Mouse (Mus musculus) spleen, adult 2 months (tissue): ENCODE data around the gene Sirt4.

Experiments
- CTCF ChIP-seq: fragments of 200-500 bp; IDR thresholded peaks from 2 replicates; pipeline ENCODE4 v1.5.1; 2011; ENCODE audit warnings: mild to moderate bottlenecking, inconsistent platforms; ENCODE audit not compliant: insufficient read depth, insufficient read length, insufficient replicate concordance; ENCODE audit errors: extremely low read depth
- POLR2A ChIP-seq: fragments of 200-500 bp; IDR thresholded peaks from 2 replicates; pipeline ENCODE4 v1.6.1; 2011; ENCODE audit warnings: low read depth, low read length, inconsistent platforms

- TF ChIP-seq POLR2A, result no peak
- TF ChIP-seq CTCF, result no peak
These were observed 15.9 kb upstream of the Sirt4 start for GRCm38 (mm10) chr5:115500383-115500935.
